ENCODE assay signal across 14 mouse cellular contexts in genomic region chr4:139683728-139684638, GRCm38 (mm10). TPM values are rescaled to one million over a fixed set of nuclear protein-coding genes. Genes with fewer than 3 reads are reported as not detected.
DNase-seq lines count a peak whose midpoint lies in the region; ATAC-seq and TF ChIP-seq lines count a peak whose summit lies in the region.
"Had no signal": no experiment of that assay in that cellular context is flagged by ENCODE, and none has a peak within 500 bp of the region (broad histone marks: within the 10 kb centered on the region; RNA-seq: fewer than 3 reads in every experiment).

No protein-coding gene starts in this region.

- H3K9ac ChIP-seq in midbrain, embryonic 11.5 days (ENCODE audit: low read length), result no peak overlapping the region
- H3K9ac ChIP-seq in midbrain, embryonic 16.5 days (ENCODE audit: low read depth, low read length), result no peak overlapping the region
- H3K9ac ChIP-seq: hindbrain, embryonic 14.5 days; liver, embryonic 15.5 days had no signal

- no peak overlapping the region for H3K4me3 ChIP-seq in midbrain, embryonic 11.5 days (ENCODE audit: low read depth, low read length)
- H3K4me3 ChIP-seq in midbrain, embryonic 16.5 days (ENCODE audit: low read depth, low read length), result no peak overlapping the region
- H3K4me3 ChIP-seq in testis, adult 2 months (ENCODE audit: control insufficient read depth, low read depth, low read length), result peak overlapping the region; percentile 21
- H3K4me3 ChIP-seq: liver, embryonic 15.5 days had no signal

- H3K9me3 ChIP-seq in midbrain, embryonic 11.5 days (ENCODE audit: control insufficient read depth, low read length), result no peaks in the 10 kb centered on the region
- H3K9me3 ChIP-seq in midbrain, embryonic 16.5 days (replicated peaks; ENCODE audit: control insufficient read depth, low read length, poor library complexity, severe bottlenecking), result peaks cover 3% of the 10 kb centered on the region; the same call in 1 of the 2 replicates
- H3K9me3 ChIP-seq: liver, embryonic 15.5 days had no signal

- TF ChIP-seq POLR2A in testis, adult 2 months (IDR thresholded peaks at IDR 0.05; ENCODE audit: control insufficient read depth, low read depth, low read length), result no peak

- ATAC-seq in midbrain, embryonic 11.5 days (ENCODE audit: low FRiP score), result 0 out of 2 replicates have a peak, but pooled peaks have one; percentile 5
- no peak for ATAC-seq in midbrain, embryonic 16.5 days
- ATAC-seq in erythroid progenitor cell, adult 5-6 weeks (replicated peaks; ENCODE audit: low FRiP score, poor library complexity, severe bottlenecking), result peak; percentile 71
- ATAC-seq: forebrain, embryonic 16.5 days had no signal

- TF ChIP-seq CTCF in testis, adult 2 months (IDR thresholded peaks at IDR 0.05; ENCODE audit: control insufficient read depth, insufficient read depth, insufficient replicate concordance, low read depth, low read length), result no peak

- WGBS in midbrain, embryonic 11.5 days, result 79% methylated on average over 22 of the region's 22 CpGs
- whole genome bisulfite sequencing in midbrain, embryonic 16.5 days, result 80% methylated on average over 22 of the region's 22 CpGs

- peak; percentile 76 for DNase-seq in midbrain, embryonic 11.5 days (ENCODE audit: low spot score, missing footprints)
- peak; percentile 91 to 96 for DNase-seq in adrenal gland, adult (ENCODE audit: inconsistent age in 2 of 2, low spot score in 1 of 2)
- no peak for DNase-seq in urinary bladder, postnatal 10 days (ENCODE audit: low spot score)
- no peak for DNase-seq in frontal cortex, adult 2 months (ENCODE audit: extremely low spot score in 1 of 2, low spot score in 1 of 2)
- DNase-seq: thymus, adult 18-20 months had no signal

- no peak overlapping the region for H3K4me2 ChIP-seq in midbrain, embryonic 11.5 days
- no peak overlapping the region for H3K4me2 ChIP-seq in midbrain, embryonic 16.5 days (ENCODE audit: low read length)
- H3K4me2 ChIP-seq: hindbrain, embryonic 14.5 days; liver, embryonic 15.5 days had no signal

- H3K4me1 ChIP-seq in midbrain, embryonic 11.5 days (ENCODE audit: control insufficient read depth, insufficient read depth, low read length), result no peaks in the 10 kb centered on the region
- no peaks in the 10 kb centered on the region for H3K4me1 ChIP-seq in midbrain, embryonic 16.5 days (ENCODE audit: control insufficient read depth, insufficient read depth, low read length)
- H3K4me1 ChIP-seq in testis, adult 2 months (ENCODE audit: control insufficient read depth, insufficient read depth, low read length), result no peaks in the 10 kb centered on the region
- H3K4me1 ChIP-seq: liver, embryonic 15.5 days had no signal

- no peaks in the 10 kb centered on the region for H3K36me3 ChIP-seq in midbrain, embryonic 11.5 days (ENCODE audit: control insufficient read depth, insufficient read depth, low read length)
- H3K36me3 ChIP-seq in midbrain, embryonic 16.5 days (ENCODE audit: control insufficient read depth, insufficient read depth, low read length), result no peaks in the 10 kb centered on the region
- no peaks in the 10 kb centered on the region for H3K36me3 ChIP-seq in testis, adult 2 months (ENCODE audit: control insufficient read depth, insufficient read depth, low read length)
- H3K36me3 ChIP-seq: liver, embryonic 15.5 days had no signal

- no peaks in the 10 kb centered on the region for H3K27me3 ChIP-seq in midbrain, embryonic 11.5 days (ENCODE audit: control insufficient read depth, insufficient read depth, low read length)
- H3K27me3 ChIP-seq in midbrain, embryonic 16.5 days (ENCODE audit: control insufficient read depth, insufficient read depth, low read depth, low read length), result no peaks in the 10 kb centered on the region
- no peaks in the 10 kb centered on the region for H3K27me3 ChIP-seq in testis, adult 2 months (ENCODE audit: control insufficient read depth, insufficient read depth, low read length)
- H3K27me3 ChIP-seq: liver, embryonic 15.5 days had no signal

- no peak overlapping the region for H3K27ac ChIP-seq in midbrain, embryonic 11.5 days (ENCODE audit: low read depth, low read length)
- H3K27ac ChIP-seq in midbrain, embryonic 16.5 days (ENCODE audit: low read length), result no peak overlapping the region
- H3K27ac ChIP-seq in testis, adult 2 months (ENCODE audit: control insufficient read depth, insufficient read depth, low read depth, low read length), result no peak overlapping the region
- H3K27ac ChIP-seq: hindbrain, embryonic 14.5 days; liver, embryonic 15.5 days had no signal

RNA-seq across cellular contexts. Expression of gene Tas1r2, which starts 30.6 kb away (rescaled TPM):
- not detected in 2 replicates for polyA plus RNA-seq in midbrain, embryonic 11.5 days (2014; fragmentation: Nextera tagmentation; extraction: Ambion mirVana)
- not detected in 2 replicates for polyA plus RNA-seq in midbrain, embryonic 16.5 days (2015; fragmentation: Nextera tagmentation; extraction: Ambion mirVana)
- total RNA-seq in erythroid progenitor cell, adult 5-6 weeks (2015; ENCODE audit: low replicate concordance), result not detected in 2 replicates
- not detected in 2 replicates for total RNA-seq in erythroid progenitor cell, adult 5-6 weeks (2017; ENCODE audit: low replicate concordance)
- not detected in 2 replicates for polyA plus RNA-seq in testis, adult 2 months (2012; rRNA removed)
- 0.06 TPM in 1 of 2 replicates, not detected in the other for polyA plus RNA-seq in frontal cortex, adult 2 months (2012; rRNA removed)
- total RNA-seq: heart, adult 18-20 months; layer of hippocampus, postnatal 36 days had no signal
- polyA plus RNA-seq: embryonic facial prominence, embryonic 11.5 days; forebrain, embryonic 16.5 days; hindbrain, embryonic 14.5 days; liver, embryonic 15.5 days had no signal

Comparison
In these comparisons a context has a peak if more than half of its experiments do, and no peak if none do; other contexts are left out.
1. DNase-seq: peak in midbrain, embryonic 11.5 days (single experiment) and adrenal gland, adult (2 of 2); none in urinary bladder, postnatal 10 days (single experiment) and frontal cortex, adult 2 months (0 of 2).